Mouse (Mus musculus) stomach, embryonic 15.5 days (tissue): ENCODE measurements at regions not wholly inside any gene's neighbourhood (a gene's known extent, or its start where the extent isn't known, plus 50 kb on each side); places are given as distances from the start of the nearest gene placed in this dataset.

ENCODE experiments used
- ATAC-seq: fragments of 200-750 bp; cut with Nextera tagmentation; 2 replicates; pipeline ENCODE4 v1.8.0; 2017; ENCODE audit warnings: low read depth, moderate number of reproducible peaks, moderate TSS enrichment; ENCODE audit not compliant: insufficient read depth, low FRiP score
- H3K27ac ChIP-seq: fragments of 300-500 bp; sonication (generic); 2 replicates; pipeline ENCODE4 v1.5.1; 2015; ENCODE audit warnings: mild to moderate bottlenecking, inconsistent platforms
- H3K27me3 ChIP-seq: fragments of 300-500 bp; sonication (generic); replicated peaks from 2 replicates; pipeline ENCODE4 v1.6.1; 2015; ENCODE audit warnings: inconsistent platforms
- H3K36me3 ChIP-seq: fragments of 300-500 bp; sonication (generic); 2 replicates; pipeline ENCODE4 v1.6.1; 2015; ENCODE audit warnings: inconsistent platforms
- H3K4me1 ChIP-seq: fragments of 300-500 bp; sonication (generic); 2 replicates; pipeline ENCODE4 v1.6.1; 2015; ENCODE audit warnings: inconsistent platforms
- H3K4me2 ChIP-seq: fragments of 300-500 bp; sonication (generic); 2 replicates; pipeline ENCODE4 v1.6.1; 2015; ENCODE audit warnings: mild to moderate bottlenecking, inconsistent platforms
- H3K4me3 ChIP-seq: fragments of 300-500 bp; sonication (generic); replicated peaks from 2 replicates; pipeline ENCODE4 v1.5.1; 2015; ENCODE audit warnings: inconsistent platforms
- H3K9ac ChIP-seq: fragments of 300-500 bp; sonication (generic); 2 replicates; pipeline ENCODE4 v1.6.1; 2015; ENCODE audit warnings: inconsistent platforms
- H3K9me3 ChIP-seq: fragments of 300-500 bp; sonication (generic); 2 replicates; pipeline ENCODE4 v1.6.1; 2016; ENCODE audit warnings: inconsistent platforms
- WGBS: fragments of 180-500 bp; shearing (Covaris S2); methylation state at CpG from one replicate; pipeline ENCODE4 v1.1.7; 2015; 5-methylcytosine and 5-hydroxymethylcytosine counted together

- no peaks in the 10 kb centered on the region for H3K9me3 ChIP-seq
- no peak overlapping the region for H3K9ac ChIP-seq
- no peaks in the 10 kb centered on the region for H3K27me3 ChIP-seq
- 82% methylated on average over 3 of the region's 3 CpGs for WGBS
- ATAC-seq, result no peak
- H3K4me1 ChIP-seq, result peaks cover 8% of the 10 kb centered on the region
- no peak overlapping the region for H3K4me2 ChIP-seq
- no peak overlapping the region for H3K27ac ChIP-seq
- H3K36me3 ChIP-seq, result no peaks in the 10 kb centered on the region
- H3K4me3 ChIP-seq, result no peak overlapping the region
These were observed 123.7 kb upstream of the Map3k1 start for GRCm38 (mm10) chr13:111932464-111932863.

DNA sequence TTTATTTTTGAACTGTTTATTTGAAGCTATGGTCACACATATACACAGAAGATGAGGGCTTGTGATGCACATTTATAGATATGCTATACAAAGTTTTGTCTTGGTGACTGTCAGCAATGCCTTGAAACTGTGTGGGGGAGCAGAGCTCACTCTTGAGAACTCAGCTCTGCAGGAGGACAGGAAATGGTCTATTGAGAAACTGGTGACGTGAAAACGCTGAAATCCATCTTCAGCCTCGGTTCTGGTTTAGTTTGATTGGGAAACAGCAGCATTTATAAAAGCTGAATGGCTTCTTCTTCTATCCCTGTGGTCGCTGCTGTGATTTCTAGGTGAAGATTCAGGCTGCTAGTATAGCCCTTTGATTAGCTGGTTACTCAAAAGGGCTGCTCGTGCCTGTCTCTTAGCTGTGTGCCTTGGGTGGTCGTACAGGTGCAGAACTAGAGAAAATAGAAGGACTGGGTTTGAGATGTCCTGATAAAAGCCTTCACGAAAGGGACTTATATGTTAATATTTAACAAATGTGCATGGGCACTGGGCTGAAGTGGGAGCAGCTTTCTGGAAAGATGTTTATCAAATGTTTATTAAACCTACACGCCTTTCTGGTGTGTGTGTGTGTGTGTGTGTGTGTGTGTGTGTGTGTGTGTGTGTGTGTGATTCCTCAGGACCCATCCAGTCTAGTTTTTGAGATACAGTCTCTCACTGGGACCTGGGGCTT, 124.9 kb upstream of the Map3k1 start:
- no peak for ATAC-seq
- no peaks in the 10 kb centered on the region for H3K9me3 ChIP-seq
- H3K36me3 ChIP-seq, result no peaks in the 10 kb centered on the region
- no peak overlapping the region for H3K9ac ChIP-seq
- H3K4me1 ChIP-seq, result peaks cover 8% of the 10 kb centered on the region
- no peaks in the 10 kb centered on the region for H3K27me3 ChIP-seq
- H3K4me2 ChIP-seq, result no peak overlapping the region
- no peak overlapping the region for H3K4me3 ChIP-seq
- 48% methylated on average over 8 of the region's 8 CpGs for WGBS
- no peak overlapping the region for H3K27ac ChIP-seq

- H3K9ac ChIP-seq, result no peak overlapping the region
- H3K4me3 ChIP-seq, result no peak overlapping the region
- H3K4me2 ChIP-seq, result no peak overlapping the region
- H3K4me1 ChIP-seq, result peaks cover 8% of the 10 kb centered on the region
- no peaks in the 10 kb centered on the region for H3K9me3 ChIP-seq
- 65% methylated on average over 1 of the region's 1 CpGs for WGBS
- no peak overlapping the region for H3K27ac ChIP-seq
- H3K27me3 ChIP-seq, result no peaks in the 10 kb centered on the region
- ATAC-seq, result no peak
- H3K36me3 ChIP-seq, result no peaks in the 10 kb centered on the region
These were observed 126.9 kb upstream of the Map3k1 start for GRCm38 (mm10) chr13:111935721-111936080.

DNA sequence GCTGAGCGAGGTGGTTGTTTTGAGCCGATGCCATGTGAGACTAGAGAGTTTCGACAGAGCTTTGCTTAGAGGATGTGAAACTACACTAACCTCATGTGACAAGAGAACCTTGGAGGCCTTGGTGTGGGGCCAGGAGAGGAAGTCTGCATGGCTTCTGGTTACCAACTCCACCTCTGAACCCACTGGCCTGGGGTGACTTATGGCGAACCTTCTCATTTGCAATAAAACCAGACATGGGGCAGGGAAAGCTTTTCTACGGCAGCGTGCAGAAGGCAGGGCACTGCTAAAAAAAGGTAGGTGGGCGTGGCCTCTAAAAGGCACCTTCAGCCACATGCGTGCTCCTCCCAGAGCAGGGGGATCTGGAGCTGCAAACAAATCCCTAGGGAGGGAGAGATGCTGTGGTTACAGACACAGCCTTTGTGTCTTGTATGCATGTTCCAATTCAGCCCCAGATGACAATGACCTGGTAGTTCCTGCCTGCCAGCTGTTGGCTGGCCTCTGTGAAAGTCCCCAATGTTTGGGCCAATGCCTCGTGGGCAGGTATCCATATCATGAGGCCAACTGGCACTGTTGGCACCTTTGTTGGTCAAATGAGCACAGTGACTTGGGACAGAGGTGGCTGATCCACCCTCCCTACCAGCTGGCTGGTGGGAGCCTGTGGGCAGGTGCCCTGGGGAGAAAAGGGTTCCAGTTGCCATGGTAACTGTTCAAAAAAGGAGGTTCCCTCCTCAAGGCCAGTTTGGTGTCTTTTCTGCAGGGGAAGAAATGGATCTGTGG, 127.5 kb upstream of the Map3k1 start:
- no peaks in the 10 kb centered on the region for H3K36me3 ChIP-seq
- H3K4me3 ChIP-seq, result no peak overlapping the region
- WGBS, result 61% methylated on average over 9 of the region's 9 CpGs
- H3K27me3 ChIP-seq, result no peaks in the 10 kb centered on the region
- H3K4me1 ChIP-seq, result peaks cover 10% of the 10 kb centered on the region
- no peak overlapping the region for H3K9ac ChIP-seq
- H3K4me2 ChIP-seq, result no peak overlapping the region
- no peaks in the 10 kb centered on the region for H3K9me3 ChIP-seq
- ATAC-seq, result no peak; the same call in 1 of the 2 replicates
- H3K27ac ChIP-seq, result peak overlapping the region; percentile 28; the same call in 1 of the 2 replicates

- H3K9ac ChIP-seq, result no peak overlapping the region
- no peak overlapping the region for H3K4me2 ChIP-seq
- H3K27me3 ChIP-seq, result no peaks in the 10 kb centered on the region
- H3K36me3 ChIP-seq, result no peaks in the 10 kb centered on the region
- no peak overlapping the region for H3K4me3 ChIP-seq
- H3K27ac ChIP-seq, result no peak overlapping the region
- peaks cover 14% of the 10 kb centered on the region for H3K4me1 ChIP-seq
- no peaks in the 10 kb centered on the region for H3K9me3 ChIP-seq
- WGBS, result 56% methylated on average over 8 of the region's 8 CpGs
- ATAC-seq, result no peak
These were observed 128.2 kb upstream of the Map3k1 start for GRCm38 (mm10) chr13:111936983-111937382.

- Histone ChIP-seq H3K4me1 (peaks cover 20% of the 10 kb centered on the region), H3K36me3 (no peaks in the 10 kb centered on the region), H3K27ac (peak overlapping the region; percentile 57), H3K9me3 (no peaks in the 10 kb centered on the region), H3K4me2 (no peak overlapping the region), H3K4me3 (no peak overlapping the region), H3K9ac (no peak overlapping the region), H3K27me3 (no peaks in the 10 kb centered on the region)
- peak; percentile 67; the same call in 1 of the 2 replicates for ATAC-seq
- 60% methylated on average over 8 of the region's 8 CpGs for WGBS
These were observed 130.2 kb upstream of the Map3k1 start for GRCm38 (mm10) chr13:111938896-111939422.

- Histone ChIP-seq H3K27ac (peak overlapping the region; percentile 57), H3K27me3 (no peaks in the 10 kb centered on the region), H3K4me2 (no peak overlapping the region), H3K4me1 (peaks cover 23% of the 10 kb centered on the region), H3K4me3 (no peak overlapping the region), H3K36me3 (no peaks in the 10 kb centered on the region), H3K9me3 (no peaks in the 10 kb centered on the region), H3K9ac (no peak overlapping the region)
- 30% methylated on average over 6 of the region's 6 CpGs for WGBS
- ATAC-seq, result no peak
These were observed 130.8 kb upstream of the Map3k1 start for GRCm38 (mm10) chr13:111939534-111940115.

DNA sequence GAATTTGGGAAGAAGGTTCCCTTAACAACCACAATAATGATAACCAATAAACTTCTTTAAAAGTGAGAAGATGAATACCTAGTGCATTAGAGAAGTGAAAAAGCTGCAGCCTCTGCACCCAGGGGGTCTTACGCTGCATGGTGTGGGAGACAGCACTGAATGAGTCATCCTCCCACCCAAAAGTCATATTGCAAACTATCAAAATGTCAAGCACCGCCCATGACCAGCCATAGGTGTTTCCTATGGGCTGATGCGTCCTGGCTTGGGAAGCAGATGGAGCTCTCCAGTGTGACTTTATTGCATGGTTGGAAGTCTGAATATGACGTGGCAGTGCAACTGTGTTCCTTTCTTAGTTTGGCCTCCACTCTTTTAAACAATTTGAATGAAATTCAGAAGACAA, 131.5 kb upstream of the Map3k1 start:
- no peak overlapping the region for H3K9ac ChIP-seq
- no peaks in the 10 kb centered on the region for H3K27me3 ChIP-seq
- no peaks in the 10 kb centered on the region for H3K36me3 ChIP-seq
- WGBS, result 90% methylated on average over 4 of the region's 4 CpGs
- H3K4me3 ChIP-seq, result no peak overlapping the region
- 0 out of 2 replicates have a peak overlapping the region, but pooled peaks have one; percentile 57 for H3K27ac ChIP-seq
- H3K9me3 ChIP-seq, result no peaks in the 10 kb centered on the region
- H3K4me1 ChIP-seq, result peaks cover 23% of the 10 kb centered on the region
- ATAC-seq, result no peak
- no peak overlapping the region for H3K4me2 ChIP-seq

DNA sequence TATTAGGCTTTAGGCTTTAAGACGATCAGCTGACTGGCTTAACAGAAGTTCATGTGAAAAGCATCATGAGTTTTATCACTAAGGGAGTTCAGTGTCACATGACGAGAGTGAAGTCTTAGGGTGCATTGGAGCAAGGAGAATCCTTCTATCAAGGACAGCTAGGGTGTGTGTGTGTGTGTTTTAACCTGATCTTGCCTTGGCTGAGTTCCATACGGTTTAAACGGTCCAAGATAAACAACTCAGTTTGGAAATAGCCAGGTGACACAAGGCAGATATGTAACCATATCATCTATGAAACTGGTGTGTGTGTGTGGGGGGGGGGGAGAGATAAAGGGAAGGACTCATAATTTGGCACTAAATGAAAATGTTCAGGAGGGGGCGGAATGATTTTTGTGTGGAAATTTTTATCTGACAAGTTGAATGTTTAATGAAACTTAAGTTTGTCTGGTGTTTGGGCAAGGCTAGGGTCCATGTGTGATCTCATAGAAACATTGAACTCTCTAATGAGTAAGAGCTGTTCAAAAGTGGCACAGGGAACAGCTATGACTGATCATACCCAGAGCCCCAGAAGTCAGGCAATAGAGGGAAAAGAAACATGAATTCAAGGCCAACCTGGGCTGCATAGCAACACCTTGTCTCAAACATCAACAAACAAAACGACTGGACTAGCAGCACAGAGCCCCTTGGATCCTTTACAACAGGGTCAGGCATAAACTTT, 132.2 kb upstream of the Map3k1 start:
- no peaks in the 10 kb centered on the region for H3K9me3 ChIP-seq
- H3K27me3 ChIP-seq, result no peaks in the 10 kb centered on the region
- peak; percentile 88 for ATAC-seq
- peaks cover 21% of the 10 kb centered on the region for H3K4me1 ChIP-seq
- no peak overlapping the region for H3K9ac ChIP-seq
- WGBS, result 49% methylated on average over 6 of the region's 6 CpGs
- H3K4me2 ChIP-seq, result no peak overlapping the region
- no peak overlapping the region for H3K4me3 ChIP-seq
- no peak overlapping the region for H3K27ac ChIP-seq
- no peaks in the 10 kb centered on the region for H3K36me3 ChIP-seq

- H3K4me2 ChIP-seq, result no peak overlapping the region
- 90% methylated on average over 4 of the region's 4 CpGs for whole genome bisulfite sequencing
- H3K9me3 ChIP-seq, result no peaks in the 10 kb centered on the region
- no peak overlapping the region for H3K9ac ChIP-seq
- H3K4me1 ChIP-seq, result peaks cover 14% of the 10 kb centered on the region
- no peak overlapping the region for H3K4me3 ChIP-seq
- H3K27me3 ChIP-seq, result no peaks in the 10 kb centered on the region
- no peaks in the 10 kb centered on the region for H3K36me3 ChIP-seq
- no peak overlapping the region for H3K27ac ChIP-seq
- no peak for ATAC-seq
These were observed 133.2 kb upstream of the Map3k1 start for GRCm38 (mm10) chr13:111941946-111942345.

- no peak overlapping the region for H3K4me3 ChIP-seq
- no peak overlapping the region; the same call in 1 of the 2 replicates for H3K27ac ChIP-seq
- no peak for ATAC-seq
- H3K9me3 ChIP-seq, result no peaks in the 10 kb centered on the region
- 58% methylated on average over 15 of the region's 15 CpGs for WGBS
- peaks cover 14% of the 10 kb centered on the region for H3K4me1 ChIP-seq
- no peaks in the 10 kb centered on the region for H3K36me3 ChIP-seq
- H3K27me3 ChIP-seq, result no peaks in the 10 kb centered on the region
- no peak overlapping the region for H3K9ac ChIP-seq
- H3K4me2 ChIP-seq, result no peak overlapping the region
These were observed 134.7 kb upstream of the Map3k1 start for GRCm38 (mm10) chr13:111943392-111944088.
